Mouse (Mus musculus) urinary bladder, postnatal 10 days (tissue): ENCODE data around the gene Adipor2.
"Not testable (repeated sequence)": the region's sequence is repeated elsewhere in the genome, so short reads cannot be mapped to it uniquely, and the experiment has no call there.

ENCODE experiments used
- DNase-seq: peaks from one replicate; pipeline ENCODE4 v3.0.0; 2022; ENCODE audit warnings: low spot score

Gene Adipor2

GRCm38 (mm10) chr6:119390728-119391127, 26.8 kb downstream of the Adipor2 start:
- no peak for DNase-seq

GRCm38 (mm10) chr6:119389089-119389488, 28.4 kb downstream of the Adipor2 start:
- DNase-seq = no peak

- DNase-seq = peak; percentile 73
Measured at GRCm38 (mm10) chr6:119388650-119389012, 28.9 kb downstream of the Adipor2 start.

GRCm38 (mm10) chr6:119387801-119388649, 29.5 kb downstream of the Adipor2 start:
- DNase-seq = no peak

GRCm38 (mm10) chr6:119386821-119387220, 30.7 kb downstream of the Adipor2 start:
- no peak for DNase-seq

GRCm38 (mm10) chr6:119386421-119386820, 31.1 kb downstream of the Adipor2 start:
- DNase-seq = no peak

GRCm38 (mm10) chr6:119385668-119386067, 31.8 kb downstream of the Adipor2 start:
- DNase-seq = no peak

- no peak for DNase-seq
Measured at GRCm38 (mm10) chr6:119378631-119379030, 38.9 kb downstream of the Adipor2 start.

GRCm38 (mm10) chr6:119377613-119378012, 39.9 kb downstream of the Adipor2 start:
- DNase-seq = no peak

- DNase-seq = no peak
Measured at GRCm38 (mm10) chr6:119375035-119375434, 42.5 kb downstream of the Adipor2 start.

- no peak for DNase-seq
Measured at GRCm38 (mm10) chr6:119373000-119373705, 44.4 kb downstream of the Adipor2 start.

- no peak for DNase-seq
Measured at GRCm38 (mm10) chr6:119372237-119372636, 45.3 kb downstream of the Adipor2 start.

GRCm38 (mm10) chr6:119371624-119372023, 45.9 kb downstream of the Adipor2 start:
- no peak for DNase-seq

- no peak for DNase-seq
Measured at GRCm38 (mm10) chr6:119367382-119367781, 50.1 kb downstream of the Adipor2 start.

GRCm38 (mm10) chr6:119366800-119367199, 50.7 kb downstream of the Adipor2 start:
- not testable (repeated sequence) for DNase-seq

- DNase-seq = no peak
Measured at GRCm38 (mm10) chr6:119363593-119363992, 53.9 kb downstream of the Adipor2 start.

GRCm38 (mm10) chr6:119360925-119361702, 56.4 kb downstream of the Adipor2 start:
- DNase-seq = no peak

GRCm38 (mm10) chr6:119360250-119360649, 57.3 kb downstream of the Adipor2 start:
- not testable (repeated sequence) for DNase-seq

- DNase-seq = no peak
Measured at GRCm38 (mm10) chr6:119358020-119358571, 59.4 kb downstream of the Adipor2 start.

- no peak for DNase-seq
Measured at GRCm38 (mm10) chr6:119352501-119352900, 65.0 kb downstream of the Adipor2 start.

- DNase-seq = no peak
Measured at GRCm38 (mm10) chr6:119351656-119352055, 65.8 kb downstream of the Adipor2 start.

- no peak for DNase-seq
Measured at GRCm38 (mm10) chr6:119350703-119351198, 66.8 kb downstream of the Adipor2 start.
